Mouse (Mus musculus) heart, embryonic 14.5 days (tissue): ENCODE data around the gene Zbed6. TPM values are rescaled to one million over a fixed set of nuclear protein-coding genes. Genes with fewer than 3 reads are reported as not detected.
"Not testable (repeated sequence)": the region's sequence is repeated elsewhere in the genome, so short reads cannot be mapped to it uniquely, and the experiment has no call there.

ENCODE experiments used
- ATAC-seq: fragments of 200-750 bp; cut with Nextera tagmentation; 2 replicates; pipeline ENCODE4 v1.8.0; 2017; ENCODE audit warnings: low read depth, moderate TSS enrichment; ENCODE audit not compliant: insufficient number of reproducible peaks, insufficient read depth, low FRiP score
- H3K27ac ChIP-seq, 2 experiments: fragments of 200-500 bp in 1 of 2; fragments of 300-500 bp in 1 of 2; sonication (generic) in 1 of 2; replicated peaks in 1 of 2; 2 replicates each; pipeline ENCODE4 v1.5.1; 2012 to 2014; ENCODE audit warnings: low read depth in 2 of 2, low read length in 2 of 2, control low read depth in 1 of 2, mild to moderate bottlenecking in 1 of 2, mixed read lengths in 1 of 2; ENCODE audit not compliant: control insufficient read depth in 1 of 2, insufficient read depth in 1 of 2
- H3K27me3 ChIP-seq: fragments of 300-500 bp; sonication (generic); 2 replicates; pipeline ENCODE4 v1.6.1; 2014; ENCODE audit warnings: mild to moderate bottlenecking, low read length, control low read depth; ENCODE audit not compliant: control insufficient read depth, insufficient read depth
- H3K36me3 ChIP-seq: fragments of 300-500 bp; sonication (generic); 2 replicates; pipeline ENCODE4 v1.6.1; 2014; ENCODE audit warnings: mild to moderate bottlenecking, control low read depth, low read length, mixed read lengths; ENCODE audit not compliant: control insufficient read depth, insufficient read depth
- H3K4me1 ChIP-seq, 2 experiments: fragments of 200-500 bp in 1 of 2; fragments of 300-500 bp in 1 of 2; sonication (generic) in 1 of 2; 2 replicates each; pipeline ENCODE4 v1.6.1; 2012 to 2014; ENCODE audit warnings: low read length in 2 of 2, control low read depth in 1 of 2, mixed read lengths in 1 of 2; ENCODE audit not compliant: control insufficient read depth in 2 of 2, insufficient read depth in 2 of 2
- H3K4me2 ChIP-seq: fragments of 300-500 bp; sonication (generic); 2 replicates; pipeline ENCODE4 v1.6.1; 2014; ENCODE audit warnings: mild to moderate bottlenecking, low read length
- H3K4me3 ChIP-seq, 2 experiments: fragments of 200-500 bp in 1 of 2; fragments of 300-500 bp in 1 of 2; sonication (generic) in 1 of 2; 2 replicates each; pipeline ENCODE4 v1.5.1; 2012 to 2014; ENCODE audit warnings: low read length in 2 of 2, mild to moderate bottlenecking in 2 of 2, control low read depth in 1 of 2, low read depth in 1 of 2, moderate library complexity in 1 of 2; ENCODE audit not compliant: control insufficient read depth in 1 of 2, insufficient read depth in 1 of 2
- H3K9ac ChIP-seq: fragments of 300-500 bp; sonication (generic); 2 replicates; pipeline ENCODE4 v1.6.1; 2014; ENCODE audit warnings: mild to moderate bottlenecking, low read length
- H3K9me3 ChIP-seq: fragments of 300-500 bp; sonication (generic); 2 replicates; pipeline ENCODE4 v1.6.1; 2016; ENCODE audit warnings: low read length, control low read depth; ENCODE audit not compliant: control insufficient read depth
- WGBS: fragments of 180-500 bp; shearing (Covaris S2); extraction: QIAGEN DNeasy Blood & Tissue Kit; methylation state at CpG from one replicate; pipeline ENCODE4 v1.1.7; 2014; 5-methylcytosine and 5-hydroxymethylcytosine counted together
- polyA plus RNA-seq: library from polyadenylated mRNA; unstranded; fragments of >200 nt; fragmentation: Nextera tagmentation; extraction: Ambion mirVana; gene quantifications from 2 replicates; pipeline ENCODE4 v1.2.1, GENCODE M21; 2014

Zbed6 gene
- polyA plus RNA-seq, 1 experiment from 2014 or later, result not detected

DNA sequence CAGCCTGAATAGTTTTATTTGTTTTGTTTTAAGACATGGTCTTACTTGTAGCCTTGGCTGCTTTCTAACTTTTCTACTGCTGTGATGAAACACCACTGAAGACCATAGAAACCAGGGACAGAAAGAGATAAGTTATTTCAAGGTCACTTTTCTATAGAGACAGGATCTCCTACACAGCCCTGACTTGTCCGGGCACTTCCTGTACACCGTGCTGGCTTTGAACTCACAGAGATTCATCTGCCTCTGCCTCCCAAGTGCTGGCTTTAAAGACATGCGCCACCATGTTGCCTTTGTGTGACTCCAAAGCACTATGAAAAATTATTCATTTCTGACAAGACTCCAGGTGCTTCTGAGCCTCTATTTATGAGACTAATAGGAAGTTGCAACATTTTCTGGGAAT lies 10.6 kb upstream of the Zbed6 start:
- H3K9me3 ChIP-seq, result no peaks in the 10 kb centered on the region
- no peak overlapping the region for H3K9ac ChIP-seq
- WGBS, result 74% methylated on average over 3 of the region's 3 CpGs
- no peak overlapping the region for H3K27ac ChIP-seq
- no peaks in the 10 kb centered on the region for H3K27me3 ChIP-seq
- H3K36me3 ChIP-seq, result no peaks in the 10 kb centered on the region
- H3K4me1 ChIP-seq, result no peaks in the 10 kb centered on the region
- H3K4me2 ChIP-seq, result no peak overlapping the region
- no peak overlapping the region for H3K4me3 ChIP-seq
- ATAC-seq, result no peak

DNA sequence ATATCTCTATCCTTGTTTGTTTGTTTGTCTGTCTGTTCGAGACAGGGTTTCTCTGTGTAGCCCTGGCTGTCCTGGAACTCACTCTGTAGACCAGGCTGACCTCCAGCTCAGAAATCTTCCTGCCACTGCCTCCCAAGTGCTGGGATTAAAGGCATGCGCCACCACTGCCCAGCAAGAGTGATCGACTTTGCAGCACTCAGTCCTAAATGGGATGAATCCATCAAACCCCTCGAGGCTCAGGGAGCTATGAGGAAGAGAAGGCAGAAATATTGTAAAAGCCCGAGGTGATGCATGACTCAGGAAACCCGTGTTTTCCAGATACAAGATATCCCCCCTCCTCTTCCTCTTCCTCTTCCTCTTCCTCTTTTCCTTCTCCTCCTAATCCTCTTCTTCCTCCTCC lies 10.1 kb upstream of the Zbed6 start:
- Histone ChIP-seq H3K9me3 (no peaks in the 10 kb centered on the region), H3K4me3 (no peak overlapping the region), H3K4me1 (no peaks in the 10 kb centered on the region), H3K36me3 (no peaks in the 10 kb centered on the region), H3K27me3 (no peaks in the 10 kb centered on the region), H3K27ac (no peak overlapping the region), H3K4me2 (no peak overlapping the region), H3K9ac (no peak overlapping the region)
- WGBS, result 71% methylated on average over 6 of the region's 6 CpGs
- ATAC-seq, result no peak

DNA sequence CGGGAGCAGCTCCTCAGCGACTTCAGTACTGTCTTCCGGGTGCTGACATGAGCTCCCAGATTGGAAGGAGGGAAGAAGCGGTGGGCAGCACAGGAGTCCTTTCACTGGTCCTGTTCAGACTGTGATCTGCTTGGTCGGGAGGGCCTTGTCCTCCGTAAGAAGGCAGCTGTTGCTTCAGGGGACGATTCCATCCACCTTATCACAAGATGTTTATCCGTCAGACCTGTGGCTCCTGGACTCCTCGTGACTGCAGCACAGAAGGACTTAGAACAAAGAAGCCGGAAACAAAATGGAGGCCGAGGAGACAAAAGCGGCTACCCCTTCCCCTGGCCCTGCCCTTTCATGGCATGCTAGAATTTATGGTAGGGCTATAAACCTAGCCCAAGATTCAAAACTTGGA lies 9.5 kb upstream of the Zbed6 start:
- Histone ChIP-seq H3K4me2 (no peak overlapping the region), H3K36me3 (no peaks in the 10 kb centered on the region), H3K27me3 (no peaks in the 10 kb centered on the region), H3K9ac (no peak overlapping the region), H3K4me1 (no peaks in the 10 kb centered on the region), H3K27ac (no peak overlapping the region), H3K4me3 (no peak overlapping the region), H3K9me3 (no peaks in the 10 kb centered on the region)
- WGBS, result 72% methylated on average over 12 of the region's 12 CpGs
- ATAC-seq, result no peak

DNA sequence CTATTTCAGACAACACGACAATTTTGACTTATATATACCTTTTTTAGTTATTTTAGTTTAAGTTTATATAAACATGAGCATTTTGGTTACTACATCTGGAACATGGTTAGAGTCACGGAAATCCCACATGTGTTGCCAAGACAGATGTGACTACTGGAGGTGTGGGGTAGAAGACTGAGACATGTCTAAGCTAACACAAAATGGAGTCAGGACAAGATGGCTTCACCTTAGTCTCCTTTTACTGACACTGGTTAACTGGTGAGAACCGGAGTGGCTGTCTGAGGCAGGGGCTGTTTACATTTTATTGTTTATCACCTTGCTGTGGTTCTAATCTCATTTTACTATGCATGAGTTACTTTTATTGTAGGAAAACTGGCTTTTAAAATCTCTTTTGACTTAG lies 7.9 kb upstream of the Zbed6 start:
- H3K9me3 ChIP-seq, result no peaks in the 10 kb centered on the region
- no peak overlapping the region for H3K27ac ChIP-seq
- 88% methylated on average over 3 of the region's 3 CpGs for WGBS
- no peak overlapping the region for H3K9ac ChIP-seq
- peaks cover 0 to 4% of the 10 kb centered on the region in 2 experiments; a peak in 2 of 4 replicates for H3K4me1 ChIP-seq
- no peak overlapping the region for H3K4me2 ChIP-seq
- H3K36me3 ChIP-seq, result no peaks in the 10 kb centered on the region
- H3K4me3 ChIP-seq, result no peak overlapping the region
- no peak for ATAC-seq
- no peaks in the 10 kb centered on the region for H3K27me3 ChIP-seq

GRCm38 (mm10) chr1:133667721-133668120 lies 7.0 kb upstream of the Zbed6 start:
- Histone ChIP-seq H3K4me2 (no peak overlapping the region), H3K4me3 (no peak overlapping the region), H3K27ac (no peak overlapping the region), H3K9me3 (no peaks in the 10 kb centered on the region), H3K36me3 (no peaks in the 10 kb centered on the region), H3K9ac (no peak overlapping the region), H3K27me3 (no peaks in the 10 kb centered on the region), H3K4me1 (peaks cover 0 to 4% of the 10 kb centered on the region in 2 experiments; a peak in 2 of 4 replicates)
- WGBS, result 67% methylated on average over 7 of the region's 7 CpGs
- no peak for ATAC-seq

DNA sequence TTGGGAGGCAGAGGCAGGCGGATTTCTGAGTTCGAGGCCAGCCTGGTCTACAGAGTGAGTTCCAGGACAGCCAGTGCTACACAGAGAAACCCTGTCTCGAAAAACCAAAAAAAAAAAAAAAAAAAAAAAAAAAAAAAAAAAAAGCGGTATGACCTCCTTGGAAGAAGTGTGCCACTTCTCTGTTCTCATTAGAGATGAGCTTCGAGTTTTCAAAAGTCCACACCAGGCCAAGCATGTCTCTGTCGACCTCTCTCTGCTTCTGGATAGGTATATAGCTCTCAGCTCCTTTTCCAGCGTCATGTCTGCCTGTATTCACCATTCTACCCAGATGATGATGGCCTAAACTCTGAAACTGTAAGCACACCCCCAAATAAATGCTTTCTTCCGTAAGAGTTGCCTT lies 5.0 kb upstream of the Zbed6 start:
- 79% methylated on average over 7 of the region's 8 CpGs for WGBS
- not testable (repeated sequence) for H3K36me3 ChIP-seq, H3K9me3 ChIP-seq, ATAC-seq, H3K4me2 ChIP-seq, H3K4me3 ChIP-seq, H3K4me1 ChIP-seq, H3K9ac ChIP-seq, H3K27me3 ChIP-seq, H3K27ac ChIP-seq

DNA sequence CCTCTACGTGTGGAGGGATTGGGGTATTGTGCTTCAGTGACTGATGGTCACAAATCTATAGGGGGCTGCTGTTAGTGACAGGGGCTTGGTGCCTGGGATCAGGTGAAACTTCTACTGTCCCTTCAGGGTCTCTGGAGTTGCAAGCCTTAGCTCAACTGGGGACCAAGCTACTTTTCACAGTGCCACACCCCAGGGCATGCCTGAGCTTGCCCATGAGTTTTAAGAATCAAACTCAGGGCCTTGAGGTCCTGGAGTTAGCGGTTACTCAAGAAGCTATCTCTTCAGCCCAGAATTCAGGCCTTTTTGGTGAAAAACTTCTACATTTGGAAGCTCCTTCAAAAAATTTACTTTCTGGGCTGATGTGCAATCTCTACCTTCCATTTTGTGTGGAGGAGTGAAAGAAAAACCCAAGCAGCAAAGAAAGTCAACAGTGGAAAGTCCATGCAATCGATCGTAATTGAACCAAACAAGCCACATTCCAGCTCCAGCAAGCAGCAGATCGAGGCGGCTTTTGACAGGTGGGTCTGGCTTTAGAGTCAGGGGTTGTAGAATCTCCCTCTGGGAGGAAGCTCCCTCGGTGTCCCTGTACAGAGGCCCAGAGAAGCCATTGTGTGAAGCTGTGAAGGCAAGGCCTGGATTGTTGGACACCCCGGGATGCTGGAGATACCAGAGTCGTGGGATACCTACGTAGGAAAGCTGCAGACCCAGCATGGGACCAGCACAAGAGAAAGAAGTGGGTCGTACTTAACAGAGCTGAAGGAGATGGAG lies 3.7 kb upstream of the Zbed6 start:
- Histone ChIP-seq H3K36me3 (peaks cover 4% of the 10 kb centered on the region), H3K9me3 (no peaks in the 10 kb centered on the region), H3K4me3 (no peak overlapping the region), H3K9ac (no peak overlapping the region), H3K4me1 (peaks cover 6 to 10% of the 10 kb centered on the region in 2 experiments), H3K27ac (no peak overlapping the region; a peak in 1 of 4 replicates), H3K27me3 (no peaks in the 10 kb centered on the region), H3K4me2 (no peak overlapping the region)
- 75% methylated on average over 11 of the region's 11 CpGs for WGBS
- no peak for ATAC-seq

DNA sequence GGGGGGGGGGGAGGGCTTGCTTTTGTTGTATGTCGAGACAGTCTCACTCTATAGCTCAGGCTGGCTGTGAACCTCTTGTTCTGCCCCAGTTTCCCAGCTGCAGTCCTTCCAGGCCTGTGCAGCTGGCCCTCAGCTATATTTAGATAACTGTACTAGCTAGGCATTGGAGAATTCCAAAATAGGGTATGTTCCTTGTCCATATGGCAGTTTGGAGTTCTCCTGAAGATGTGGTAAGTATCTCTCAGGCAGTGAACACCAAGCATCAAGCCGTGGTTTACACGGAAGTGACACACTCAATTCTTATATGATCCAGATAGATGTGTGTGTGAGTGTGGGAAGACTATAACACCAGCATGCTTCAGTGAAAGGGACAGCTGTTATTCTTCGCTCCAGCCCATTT lies 2.7 kb upstream of the Zbed6 start:
- Histone ChIP-seq H3K36me3 (peaks cover 14% of the 10 kb centered on the region), H3K9ac (no peak overlapping the region), H3K27me3 (no peaks in the 10 kb centered on the region), H3K27ac (peak overlapping the region; percentile 55 to 61), H3K4me3 (no peak overlapping the region), H3K4me1 (peaks cover 11 to 19% of the 10 kb centered on the region in 2 experiments), H3K9me3 (no peaks in the 10 kb centered on the region), H3K4me2 (no peak overlapping the region)
- 33% methylated on average over 4 of the region's 4 CpGs for WGBS
- no peak for ATAC-seq
